Mouse (Mus musculus) thymus, adult 2 months (tissue): ENCODE results near the gene Nutf2-ps1.

Source experiments
- CTCF ChIP-seq: fragments of 200-500 bp; IDR thresholded peaks from 2 replicates; pipeline ENCODE4 v1.5.1; 2012; ENCODE audit warnings: mild to moderate bottlenecking, control low read depth, low read length, moderate library complexity, borderline replicate concordance; ENCODE audit not compliant: control insufficient read depth, poor library complexity, insufficient read depth; ENCODE audit errors: extremely low read depth
- POLR2A ChIP-seq: fragments of 200-500 bp; IDR thresholded peaks from 2 replicates; pipeline ENCODE4 v1.6.1; 2012; ENCODE audit warnings: mild to moderate bottlenecking, low read length, control low read depth, moderate library complexity; ENCODE audit not compliant: control insufficient read depth, poor library complexity, insufficient read depth; ENCODE audit errors: extremely low read depth

GRCm38 (mm10) chr19:53552795-53553194 is 36.1 kb downstream of the Nutf2-ps1 start:
- TF ChIP-seq CTCF = no peak
- no peak for TF ChIP-seq POLR2A
